ENCODE assay signal across 24 mouse cellular contexts in genomic region chr8:89303326-89303725, GRCm38 (mm10).
DNase-seq lines count a peak whose midpoint lies in the region; ATAC-seq and TF ChIP-seq lines count a peak whose summit lies in the region.
"Had no signal": no experiment of that assay in that cellular context is flagged by ENCODE, and none has a peak within 500 bp of the region (broad histone marks: within the 10 kb centered on the region; RNA-seq: fewer than 3 reads in every experiment).

No protein-coding gene starts in this region.

- ATAC-seq in lung, postnatal 0 days, result no peak
- ATAC-seq: activated CD4-positive, CD25-positive, alpha-beta regulatory T cell, adult 4 months; CD4-positive, CD25-positive, alpha-beta regulatory T cell, adult 4 months; forebrain, embryonic 13.5 days; forebrain, embryonic 15.5 days; Patski had no signal

- no peaks in the 10 kb centered on the region for H3K36me3 ChIP-seq in lung, postnatal 0 days (ENCODE audit: insufficient read depth, low read length)
- H3K36me3 ChIP-seq: embryonic facial prominence, embryonic 10.5 days; embryonic facial prominence, embryonic 12.5 days; forebrain, embryonic 15.5 days; G1E had no signal

- H3K4me3 ChIP-seq in lung, postnatal 0 days (ENCODE audit: low read depth, low read length), result no peak overlapping the region
- H3K4me3 ChIP-seq: embryonic facial prominence, embryonic 10.5 days; embryonic facial prominence, embryonic 12.5 days; forebrain, embryonic 13.5 days; forebrain, embryonic 15.5 days had no signal

- no peak for TF ChIP-seq CTCF in lung, postnatal 0 days (IDR thresholded peaks at IDR 0.05)

- TF ChIP-seq EP300 in lung, postnatal 0 days (IDR thresholded peaks at IDR 0.05), result no peak

- WGBS in lung, postnatal 0 days, result 52% methylated on average over 4 of the region's 4 CpGs

- no peaks in the 10 kb centered on the region for H3K27me3 ChIP-seq in lung, postnatal 0 days (replicated peaks; ENCODE audit: insufficient read depth, low read length)
- H3K27me3 ChIP-seq: CH12.LX; embryonic facial prominence, embryonic 12.5 days; forebrain, embryonic 13.5 days; forebrain, embryonic 15.5 days; Patski had no signal

- H3K9ac ChIP-seq in lung, postnatal 0 days (replicated peaks; ENCODE audit: low read depth), result no peak overlapping the region
- H3K9ac ChIP-seq: embryonic facial prominence, embryonic 12.5 days; forebrain, embryonic 13.5 days; forebrain, embryonic 15.5 days had no signal

- no peak overlapping the region for H3K27ac ChIP-seq in lung, postnatal 0 days (ENCODE audit: low read length)
- H3K27ac ChIP-seq: embryonic facial prominence, embryonic 10.5 days; embryonic facial prominence, embryonic 12.5 days; forebrain, embryonic 13.5 days; forebrain, embryonic 15.5 days had no signal

- H3K9me3 ChIP-seq in lung, postnatal 0 days (ENCODE audit: low read length), result no peaks in the 10 kb centered on the region
- H3K9me3 ChIP-seq: embryonic facial prominence, embryonic 10.5 days; embryonic facial prominence, embryonic 12.5 days; forebrain, embryonic 13.5 days; forebrain, embryonic 15.5 days had no signal

- no peak overlapping the region for H3K4me2 ChIP-seq in lung, postnatal 0 days (replicated peaks; ENCODE audit: low read depth, low read length)
- H3K4me2 ChIP-seq: embryonic facial prominence, embryonic 12.5 days; forebrain, embryonic 13.5 days; forebrain, embryonic 15.5 days had no signal

- H3K4me1 ChIP-seq in lung, postnatal 0 days (ENCODE audit: insufficient read depth, low read depth, low read length), result no peaks in the 10 kb centered on the region

- DNase-seq in heart, adult 11 months, result peak; percentile 74
- DNase-seq in heart, postnatal 4 days, result no peak
- DNase-seq in lung, adult 18-20 months, result peak; percentile 55 to 68
- DNase-seq in lung, postnatal 0 days (ENCODE audit: low spot score), result no peak
- DNase-seq in lung, postnatal 36 days, result peak; percentile 62
- no peak for DNase-seq in lung, postnatal 14 days
- DNase-seq: adrenal gland, adult 8-10 months; adrenal gland, postnatal 14 days; adrenal gland, postnatal 36 days; B cell, adult 2 months; cerebellum, adult 11-12 months; cerebellum, adult 2 months; cerebellum, adult 9-10 months; cerebellum, postnatal 10 days; cerebellum, postnatal 25 days had no signal

Comparison
In these comparisons a context has a peak if more than half of its experiments do, and no peak if none do; other contexts are left out.
1. DNase-seq: peak in heart, adult 11 months (single experiment), lung, adult 18-20 months (2 of 2) and lung, postnatal 36 days (single experiment); none in heart, postnatal 4 days (single experiment), lung, postnatal 0 days (single experiment) and lung, postnatal 14 days (single experiment).